Mouse (Mus musculus): ENCODE measurements at regions not wholly inside any gene's neighbourhood (a gene's known extent, or its start where the extent isn't known, plus 50 kb on each side); places are given as distances from the start of the nearest gene placed in this dataset.

DNA sequence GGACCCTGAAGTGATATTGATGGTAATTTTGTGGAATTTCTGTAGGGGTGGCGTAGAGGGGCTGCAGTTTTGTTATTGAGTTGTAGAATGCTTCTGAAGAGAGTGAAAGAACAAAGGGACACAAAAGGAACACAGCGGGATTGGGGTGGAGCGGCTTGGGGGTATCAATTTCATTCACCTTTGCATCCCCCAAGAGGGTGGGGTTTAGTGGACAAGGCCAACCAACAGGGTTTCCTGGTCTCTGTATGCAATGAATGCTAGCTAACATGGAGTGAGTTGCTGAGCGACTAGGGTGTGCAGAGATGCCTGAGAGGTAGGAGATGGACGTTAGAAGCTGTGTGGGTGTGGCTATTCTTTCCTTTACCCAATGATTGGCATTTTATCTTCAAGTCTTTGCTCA is 213.8 kb upstream of the Nr5a2 start:
- no peak overlapping the region for H3K4me3 ChIP-seq (replicated peaks)
- WGBS: 37% methylated on average over 5 of the region's 5 CpGs
- no peaks in the 10 kb centered on the region for H3K36me3 ChIP-seq
- no peak overlapping the region for H3K9ac ChIP-seq (replicated peaks)
- H3K27ac ChIP-seq (replicated peaks): no peak overlapping the region
- H3K4me2 ChIP-seq: no peak overlapping the region
- H3K9me3 ChIP-seq (replicated peaks): no peaks in the 10 kb centered on the region
- no peaks in the 10 kb centered on the region for H3K27me3 ChIP-seq (replicated peaks)
- H3K4me1 ChIP-seq: peaks cover 18% of the 10 kb centered on the region
- ATAC-seq (ENCODE audit: low FRiP score): no peak

- Histone ChIP-seq H3K36me3 (no peaks in the 10 kb centered on the region), H3K4me3 (replicated peaks) (no peak overlapping the region), H3K27ac (replicated peaks) (no peak overlapping the region), H3K27me3 (replicated peaks) (no peaks in the 10 kb centered on the region), H3K9ac (replicated peaks) (no peak overlapping the region), H3K4me2 (no peak overlapping the region), H3K4me1 (peaks cover 14% of the 10 kb centered on the region), H3K9me3 (replicated peaks) (no peaks in the 10 kb centered on the region)
- WGBS: 68% methylated on average over 6 of the region's 6 CpGs
- no peak for ATAC-seq (ENCODE audit: low FRiP score)
Measured at GRCm38 (mm10) chr1:137172128-137172527, 211.9 kb upstream of the Nr5a2 start.

- H3K27me3 ChIP-seq (replicated peaks): no peaks in the 10 kb centered on the region
- ATAC-seq (ENCODE audit: low FRiP score): no peak
- H3K4me1 ChIP-seq: peaks cover 8% of the 10 kb centered on the region; the same call in 1 of the 2 replicates
- no peak overlapping the region for H3K4me3 ChIP-seq (replicated peaks)
- no peak overlapping the region for H3K27ac ChIP-seq (replicated peaks)
- 52% methylated on average over 5 of the region's 5 CpGs for WGBS
- H3K4me2 ChIP-seq: no peak overlapping the region
- H3K36me3 ChIP-seq: no peaks in the 10 kb centered on the region
- H3K9ac ChIP-seq (replicated peaks): no peak overlapping the region
- no peaks in the 10 kb centered on the region for H3K9me3 ChIP-seq (replicated peaks)
Measured at GRCm38 (mm10) chr1:137171451-137171850, 211.2 kb upstream of the Nr5a2 start.

DNA sequence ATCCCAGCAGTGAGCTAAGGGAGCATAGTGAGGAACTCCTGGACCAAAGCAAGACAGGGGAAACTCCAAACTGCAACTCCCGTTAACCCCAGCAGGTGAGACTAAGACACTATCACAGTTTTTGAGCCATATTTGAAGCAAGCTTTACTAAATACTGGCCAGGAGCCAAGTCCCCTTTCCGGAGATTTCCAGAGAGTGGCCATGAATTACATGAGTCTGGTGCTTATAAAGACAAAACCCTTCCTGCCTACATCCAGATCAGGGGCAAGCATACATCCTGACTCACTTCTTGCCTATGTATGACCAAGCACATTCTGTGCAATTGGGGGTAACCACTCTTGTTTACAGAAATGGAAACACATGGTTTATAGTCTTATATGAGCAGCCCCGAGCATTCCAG is 187.6 kb upstream of the Nr5a2 start:
- no peak overlapping the region for H3K4me3 ChIP-seq (replicated peaks)
- H3K9ac ChIP-seq (replicated peaks): no peak overlapping the region
- no peaks in the 10 kb centered on the region for H3K36me3 ChIP-seq
- ATAC-seq (ENCODE audit: low FRiP score): no peak
- H3K27ac ChIP-seq (replicated peaks): no peak overlapping the region
- H3K4me1 ChIP-seq: no peaks in the 10 kb centered on the region
- no peaks in the 10 kb centered on the region for H3K9me3 ChIP-seq (replicated peaks)
- H3K27me3 ChIP-seq (replicated peaks): no peaks in the 10 kb centered on the region
- H3K4me2 ChIP-seq: no peak overlapping the region
- WGBS: 84% methylated on average over 3 of the region's 3 CpGs

- no peak overlapping the region for H3K4me2 ChIP-seq
Measured at GRCm38 (mm10) chr1:137141879-137142570, 181.8 kb upstream of the Nr5a2 start.

DNA sequence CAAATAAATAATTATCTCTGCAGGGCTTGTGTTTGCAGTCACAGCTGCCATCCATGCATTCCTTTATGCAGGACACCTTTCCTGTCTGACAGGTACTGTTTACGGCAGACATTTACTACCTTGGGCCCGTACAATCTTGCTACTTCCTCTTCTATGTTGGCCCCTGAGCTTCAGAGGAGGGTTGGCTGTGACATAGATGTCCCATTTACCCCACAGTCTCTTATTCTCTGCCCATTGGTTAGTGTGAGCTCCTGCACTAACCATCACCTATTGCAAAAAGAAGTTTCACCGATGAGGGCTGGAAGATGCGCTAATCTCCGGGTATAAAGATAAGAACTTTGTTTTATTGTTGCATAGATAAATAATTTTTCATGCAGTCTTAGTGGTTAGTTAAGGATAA is 181.1 kb upstream of the Nr5a2 start:
- Histone ChIP-seq H3K9ac (replicated peaks) (no peak overlapping the region), H3K27me3 (replicated peaks) (no peaks in the 10 kb centered on the region), H3K27ac (replicated peaks) (no peak overlapping the region), H3K4me1 (no peaks in the 10 kb centered on the region), H3K9me3 (replicated peaks) (no peaks in the 10 kb centered on the region), H3K4me2 (no peak overlapping the region), H3K36me3 (no peaks in the 10 kb centered on the region), H3K4me3 (replicated peaks) (no peak overlapping the region)
- ATAC-seq (ENCODE audit: low FRiP score): no peak
- WGBS: 76% methylated on average over 5 of the region's 5 CpGs

More at GRCm38 (mm10) chr1:137141879-137142570, 181.8 kb upstream of the Nr5a2 start:
- WGBS: 26% methylated on average over 13 of the region's 13 CpGs
- ATAC-seq (ENCODE audit: low FRiP score): no peak
- H3K36me3 ChIP-seq: no peaks in the 10 kb centered on the region
- H3K9ac ChIP-seq (replicated peaks): no peak overlapping the region
- no peaks in the 10 kb centered on the region for H3K4me1 ChIP-seq
- H3K27ac ChIP-seq (replicated peaks): no peak overlapping the region
- no peaks in the 10 kb centered on the region for H3K9me3 ChIP-seq (replicated peaks)
- no peak overlapping the region for H3K4me3 ChIP-seq (replicated peaks)
- no peaks in the 10 kb centered on the region for H3K27me3 ChIP-seq (replicated peaks)

DNA sequence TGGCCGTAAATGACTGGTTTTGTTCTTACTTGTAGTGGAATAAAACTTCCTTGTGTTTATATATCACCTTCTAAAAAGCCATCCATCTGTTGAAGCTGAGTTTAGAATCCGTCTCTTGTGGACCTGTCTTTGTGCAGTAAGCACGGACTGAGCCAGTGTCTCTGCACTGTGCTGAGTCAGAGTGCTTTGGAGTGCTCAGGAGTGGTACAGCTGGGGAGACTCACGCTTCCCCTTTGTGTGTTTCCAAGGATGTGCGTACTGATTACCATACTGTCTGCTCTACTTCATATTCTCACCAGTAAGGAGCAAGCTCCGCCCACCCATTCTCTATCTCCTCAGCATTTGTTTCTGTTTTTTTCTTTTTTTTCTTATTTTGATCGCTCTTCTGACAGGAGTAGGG is 175.9 kb upstream of the Nr5a2 start:
- Histone ChIP-seq H3K9ac (replicated peaks) (no peak overlapping the region), H3K27me3 (replicated peaks) (no peaks in the 10 kb centered on the region), H3K36me3 (no peaks in the 10 kb centered on the region), H3K27ac (replicated peaks) (no peak overlapping the region), H3K4me3 (replicated peaks) (no peak overlapping the region), H3K4me1 (peaks cover 5% of the 10 kb centered on the region; the same call in 1 of the 2 replicates), H3K9me3 (replicated peaks) (no peaks in the 10 kb centered on the region), H3K4me2 (no peak overlapping the region)
- 73% methylated on average over 7 of the region's 7 CpGs for WGBS
- no peak for ATAC-seq (ENCODE audit: low FRiP score)

DNA sequence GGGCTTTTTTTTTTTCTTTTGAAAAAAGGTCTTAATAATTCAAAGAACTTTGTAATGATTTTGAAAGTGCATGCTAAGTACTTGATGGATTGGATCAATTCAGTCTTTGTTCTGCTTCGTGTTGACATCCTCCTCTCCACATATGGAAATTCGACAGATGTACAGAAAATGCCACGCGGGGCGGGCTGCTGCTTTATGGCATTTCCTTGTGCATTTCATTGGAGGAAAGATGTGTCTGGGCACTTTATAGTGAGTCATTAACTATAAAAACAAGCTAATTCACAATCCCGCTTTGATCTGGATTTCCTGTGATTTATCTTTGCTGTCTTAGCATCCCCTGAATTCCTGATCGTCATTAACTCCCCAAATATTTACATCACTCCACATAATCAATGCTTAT is 173.5 kb upstream of the Nr5a2 start:
- peak; percentile 28; the same call in 1 of the 2 replicates for ATAC-seq (ENCODE audit: low FRiP score)

DNA sequence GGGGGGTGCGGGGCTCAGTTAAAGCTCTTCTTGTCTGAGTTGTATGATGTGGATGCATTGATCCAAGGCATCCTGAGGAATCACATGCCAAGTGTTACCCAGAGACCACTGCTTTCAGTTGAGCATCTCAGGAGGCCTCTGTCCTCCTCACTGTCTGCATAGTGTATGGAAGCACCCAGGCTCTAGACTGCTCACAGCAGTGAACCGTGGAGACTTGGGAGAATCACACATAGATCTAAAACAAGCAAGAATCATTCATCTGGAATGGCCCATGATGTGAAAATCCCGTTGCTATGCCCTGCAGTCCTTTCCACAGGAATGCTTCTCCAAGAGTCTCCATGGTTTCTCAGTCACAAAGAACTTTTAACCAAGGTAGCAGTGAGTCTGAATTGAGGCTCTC is 170.0 kb upstream of the Nr5a2 start:
- Histone ChIP-seq H3K4me3 (replicated peaks) (no peak overlapping the region), H3K9me3 (replicated peaks) (no peaks in the 10 kb centered on the region), H3K4me1 (peaks cover 11% of the 10 kb centered on the region; the same call in 1 of the 2 replicates), H3K36me3 (no peaks in the 10 kb centered on the region), H3K27ac (replicated peaks) (no peak overlapping the region), H3K9ac (replicated peaks) (no peak overlapping the region), H3K27me3 (replicated peaks) (no peaks in the 10 kb centered on the region), H3K4me2 (no peak overlapping the region)
- 56% methylated on average over 3 of the region's 3 CpGs for WGBS
- no peak for ATAC-seq (ENCODE audit: low FRiP score)

More for the DNA sequence above, 173.5 kb upstream of the Nr5a2 start:
- Histone ChIP-seq H3K27me3 (replicated peaks) (no peaks in the 10 kb centered on the region), H3K9me3 (replicated peaks) (no peaks in the 10 kb centered on the region), H3K4me3 (replicated peaks) (no peak overlapping the region), H3K9ac (replicated peaks) (no peak overlapping the region), H3K4me1 (peaks cover 11% of the 10 kb centered on the region; the same call in 1 of the 2 replicates), H3K36me3 (no peaks in the 10 kb centered on the region), H3K27ac (replicated peaks) (no peak overlapping the region), H3K4me2 (no peak overlapping the region)
- 25% methylated on average over 7 of the region's 7 CpGs for WGBS

DNA sequence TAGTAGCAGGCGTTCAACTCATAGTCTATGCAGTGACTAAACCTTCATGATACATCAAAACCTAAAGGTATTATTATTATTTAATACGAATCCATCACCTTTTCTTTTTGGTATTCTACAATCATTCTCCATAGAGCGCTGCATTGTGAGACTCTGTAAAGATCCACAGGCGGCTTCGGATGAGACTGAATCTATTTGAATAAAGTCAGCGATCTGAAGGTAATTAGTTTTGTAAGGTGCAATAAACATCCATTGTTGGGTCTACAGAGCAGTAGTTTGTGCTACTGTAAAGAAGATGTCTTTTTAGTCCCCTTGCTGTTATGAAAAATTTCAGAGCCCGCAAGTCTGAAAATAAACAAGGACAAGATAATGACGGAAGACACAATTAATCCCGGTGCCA is 168.9 kb upstream of the Nr5a2 start:
- H3K4me2 ChIP-seq: peak overlapping the region; percentile 21
- no peaks in the 10 kb centered on the region for H3K27me3 ChIP-seq (replicated peaks)
- H3K36me3 ChIP-seq: no peaks in the 10 kb centered on the region
- H3K9me3 ChIP-seq (replicated peaks): no peaks in the 10 kb centered on the region
- H3K4me1 ChIP-seq: peaks cover 10% of the 10 kb centered on the region; the same call in 1 of the 2 replicates
- H3K27ac ChIP-seq (replicated peaks): no peak overlapping the region
- H3K4me3 ChIP-seq (replicated peaks): no peak overlapping the region
- no peak overlapping the region for H3K9ac ChIP-seq (replicated peaks)
- ATAC-seq (ENCODE audit: low FRiP score): no peak
- WGBS: 31% methylated on average over 9 of the region's 9 CpGs

DNA sequence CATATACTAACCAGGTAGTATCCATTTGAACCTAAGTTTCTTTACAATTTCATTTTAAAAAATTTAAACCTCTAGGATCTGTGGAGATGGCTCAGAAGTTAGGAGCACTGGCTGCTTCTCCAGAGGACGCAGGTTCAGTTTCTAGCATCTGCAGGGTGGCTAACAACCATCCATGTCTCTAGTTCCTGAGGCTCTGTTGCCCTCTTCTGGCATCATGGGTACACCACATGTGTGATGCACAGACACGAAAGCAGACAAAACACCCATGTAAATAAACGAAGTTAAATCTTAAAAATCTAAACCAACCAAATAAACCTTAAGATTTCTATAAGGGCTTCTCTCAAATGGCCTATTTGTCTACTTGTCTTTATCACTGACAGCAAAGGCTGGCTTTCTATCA is 157.6 kb upstream of the Nr5a2 start:
- H3K4me1 ChIP-seq: no peaks in the 10 kb centered on the region
- H3K27me3 ChIP-seq (replicated peaks): no peaks in the 10 kb centered on the region
- H3K36me3 ChIP-seq: no peaks in the 10 kb centered on the region
- no peak overlapping the region for H3K4me3 ChIP-seq (replicated peaks)
- H3K9me3 ChIP-seq (replicated peaks): no peaks in the 10 kb centered on the region
- ATAC-seq (ENCODE audit: low FRiP score): no peak
- no peak overlapping the region for H3K27ac ChIP-seq (replicated peaks)
- 88% methylated on average over 3 of the region's 3 CpGs for WGBS
- H3K4me2 ChIP-seq: no peak overlapping the region
- H3K9ac ChIP-seq (replicated peaks): no peak overlapping the region

DNA sequence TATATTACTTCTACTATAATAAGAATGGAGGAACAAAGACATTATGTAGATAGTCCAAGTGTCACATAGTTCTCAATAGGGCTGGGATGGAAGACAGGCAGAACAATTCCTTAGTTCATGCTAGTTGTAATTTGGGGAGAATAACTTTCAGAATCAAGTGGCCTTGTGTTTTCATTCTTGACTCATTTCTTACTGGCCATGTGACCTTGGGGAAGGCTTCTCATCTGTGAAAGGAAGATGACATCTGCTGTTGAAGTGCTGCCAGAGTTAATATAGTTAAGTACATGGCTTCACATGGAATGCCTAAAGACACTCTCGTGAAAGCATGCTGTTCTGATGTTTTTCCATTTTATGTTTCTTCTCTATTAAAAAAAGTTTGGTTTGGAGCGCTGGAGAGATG is 146.2 kb upstream of the Nr5a2 start:
- no peak overlapping the region for H3K9ac ChIP-seq (replicated peaks)
- H3K36me3 ChIP-seq: no peaks in the 10 kb centered on the region
- H3K27me3 ChIP-seq (replicated peaks): no peaks in the 10 kb centered on the region
- no peak overlapping the region for H3K27ac ChIP-seq (replicated peaks)
- WGBS: 84% methylated on average over 2 of the region's 2 CpGs
- no peak overlapping the region for H3K4me3 ChIP-seq (replicated peaks)
- ATAC-seq (ENCODE audit: low FRiP score): no peak
- no peaks in the 10 kb centered on the region for H3K9me3 ChIP-seq (replicated peaks)
- H3K4me1 ChIP-seq: no peaks in the 10 kb centered on the region
- H3K4me2 ChIP-seq: no peak overlapping the region

Measured in neural tube, embryonic 15.5 days (tissue).